In genomic region chr8:128350405-128350804, GRCm38 (mm10) we compare ENCODE assay signal across 20 mouse cellular contexts. TPM values are rescaled to one million over a fixed set of nuclear protein-coding genes. Genes with fewer than 3 reads are reported as not detected.
DNase-seq lines count a peak whose midpoint lies in the region; ATAC-seq lines count a peak whose summit lies in the region.
"Had no signal": no experiment of that assay in that cellular context is flagged by ENCODE, and none has a peak within 500 bp of the region (broad histone marks: within the 10 kb centered on the region; RNA-seq: fewer than 3 reads in every experiment).

No protein-coding gene starts in this region.

- peak; percentile 42 for DNase-seq in kidney, adult 18-20 months
- peak; percentile 24 for DNase-seq in brain, adult 2 months (ENCODE audit: low read depth, low spot score)
- DNase-seq in cerebellum, adult 9-10 months, result peak; percentile 46
- peak; percentile 64 for DNase-seq in kidney, postnatal 14 days
- DNase-seq in Muller cell, postnatal 12 days (ENCODE audit: inconsistent ontology term), result no peak
- DNase-seq in left cerebral cortex, adult 8-10 months (ENCODE audit: low spot score in 2 of 2), result no peak
- DNase-seq: adrenal gland, postnatal 10 days; forebrain, postnatal 0 days; gastrocnemius, postnatal 14 days; heart, postnatal 36 days; lung, postnatal 4 days; thymus, postnatal 14 days had no signal

- no peaks in the 10 kb centered on the region for H3K36me3 ChIP-seq in kidney, embryonic 15.5 days
- H3K36me3 ChIP-seq: forebrain, embryonic 10.5 days; heart, embryonic 15.5 days; hindbrain, embryonic 13.5 days; limb, embryonic 13.5 days; liver, embryonic 15.5 days had no signal

- H3K4me3 ChIP-seq in kidney, embryonic 15.5 days (replicated peaks), result no peak overlapping the region
- H3K4me3 ChIP-seq: forebrain, embryonic 10.5 days; heart, embryonic 15.5 days; hindbrain, embryonic 13.5 days; limb, embryonic 13.5 days; liver, embryonic 15.5 days had no signal

- no peaks in the 10 kb centered on the region for H3K27me3 ChIP-seq in kidney, embryonic 15.5 days
- H3K27me3 ChIP-seq: heart, embryonic 15.5 days; hindbrain, embryonic 13.5 days; liver, embryonic 15.5 days had no signal

- no peak overlapping the region for H3K4me2 ChIP-seq in kidney, embryonic 15.5 days
- H3K4me2 ChIP-seq: heart, embryonic 15.5 days; hindbrain, embryonic 13.5 days; limb, embryonic 13.5 days; liver, embryonic 15.5 days had no signal

- no peaks in the 10 kb centered on the region for H3K9me3 ChIP-seq in kidney, embryonic 15.5 days (replicated peaks)
- H3K9me3 ChIP-seq: forebrain, embryonic 10.5 days; heart, embryonic 15.5 days; hindbrain, embryonic 13.5 days; limb, embryonic 13.5 days; liver, embryonic 15.5 days had no signal

- no peak overlapping the region for H3K9ac ChIP-seq in kidney, embryonic 15.5 days
- H3K9ac ChIP-seq: forebrain, postnatal 0 days; heart, embryonic 15.5 days; hindbrain, embryonic 13.5 days; limb, embryonic 13.5 days; liver, embryonic 15.5 days had no signal

- H3K4me1 ChIP-seq in kidney, embryonic 15.5 days, result no peaks in the 10 kb centered on the region
- H3K4me1 ChIP-seq: heart, embryonic 15.5 days; limb, embryonic 13.5 days; liver, embryonic 15.5 days had no signal

- no peak overlapping the region for H3K27ac ChIP-seq in kidney, embryonic 15.5 days
- H3K27ac ChIP-seq: forebrain, embryonic 10.5 days; heart, embryonic 15.5 days; hindbrain, embryonic 13.5 days; kidney, postnatal 0 days; limb, embryonic 13.5 days; liver, embryonic 15.5 days had no signal

- no peak for ATAC-seq in kidney, embryonic 15.5 days (replicated peaks; ENCODE audit: low FRiP score)
- ATAC-seq: forebrain, postnatal 0 days had no signal

RNA-seq across cellular contexts. Expression of gene Nrp1, which starts 8.0 kb away (rescaled TPM):
- polyA plus RNA-seq in kidney, embryonic 15.5 days (2015; fragmentation: Nextera tagmentation; extraction: Ambion mirVana), result 130 and 140 TPM in 2 replicates
- total RNA-seq in left cerebral cortex, adult 8-10 months (2022), result 10 to 100 TPM; 24.9 to 28.0 (median 26.4) TPM
- total RNA-seq: MEL had no signal

Comparison
In these comparisons a context has a peak if more than half of its experiments do, and no peak if none do; other contexts are left out.
1. DNase-seq: peak in kidney, adult 18-20 months (single experiment), brain, adult 2 months (single experiment), cerebellum, adult 9-10 months (single experiment) and kidney, postnatal 14 days (single experiment); none in Muller cell, postnatal 12 days (single experiment) and left cerebral cortex, adult 8-10 months (0 of 2).